Mouse (Mus musculus): ENCODE results near the gene Dph5.
A peak's percentile ranks its signal among the peaks of the same experiment; 100 is the strongest.
"Not testable (repeated sequence)": the region's sequence is repeated elsewhere in the genome, so short reads cannot be mapped to it uniquely, and the experiment has no call there.

Gene Dph5

GRCm38 (mm10) chr3:115887427-115888309, at the start of gene Dph5:
Gene Dph5, plus strand, starts transcription at chr3:115887837.
- peak; percentile 92 for DNase-seq (ENCODE audit: inconsistent ontology term)

GRCm38 (mm10) chr3:115844566-115844965, 43.1 kb upstream of the Dph5 start:
- DNase-seq (ENCODE audit: inconsistent ontology term): peak; percentile 71

GRCm38 (mm10) chr3:115845032-115845618, 42.5 kb upstream of the Dph5 start:
- no peak for DNase-seq (ENCODE audit: inconsistent ontology term)

DNA sequence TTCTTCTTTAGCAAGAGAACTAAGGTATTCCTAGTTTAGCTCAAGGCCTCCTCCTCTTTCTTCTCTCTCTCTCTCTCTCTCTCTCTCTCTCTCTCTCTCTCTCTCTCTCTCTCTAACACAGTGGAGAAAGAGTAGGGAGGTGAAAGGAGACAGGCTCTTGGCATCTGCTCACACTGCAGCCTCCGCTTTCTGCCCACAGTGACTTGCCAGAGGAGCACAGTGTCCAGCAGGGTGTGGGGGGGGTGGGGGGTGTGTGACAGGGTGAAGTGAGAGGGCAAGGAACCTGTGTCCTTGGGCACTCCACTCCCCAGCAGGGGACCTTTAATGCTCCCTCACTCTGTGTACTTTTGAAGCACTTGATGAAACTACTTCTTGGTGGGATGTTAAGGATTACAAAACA, 41.9 kb upstream of the Dph5 start:
- peak; percentile 43 for DNase-seq (ENCODE audit: inconsistent ontology term)

- no peak for DNase-seq (ENCODE audit: inconsistent ontology term)
Observed at GRCm38 (mm10) chr3:115846153-115846552, 41.5 kb upstream of the Dph5 start.

GRCm38 (mm10) chr3:115848686-115849480, 38.8 kb upstream of the Dph5 start:
- no peak for DNase-seq (ENCODE audit: inconsistent ontology term)

GRCm38 (mm10) chr3:115850946-115851345, 36.7 kb upstream of the Dph5 start:
- DNase-seq (ENCODE audit: inconsistent ontology term): no peak

GRCm38 (mm10) chr3:115854672-115855191, 32.9 kb upstream of the Dph5 start:
- DNase-seq (ENCODE audit: inconsistent ontology term): no peak

- no peak for DNase-seq (ENCODE audit: inconsistent ontology term)
Observed at GRCm38 (mm10) chr3:115855576-115855975, 32.1 kb upstream of the Dph5 start.

DNA sequence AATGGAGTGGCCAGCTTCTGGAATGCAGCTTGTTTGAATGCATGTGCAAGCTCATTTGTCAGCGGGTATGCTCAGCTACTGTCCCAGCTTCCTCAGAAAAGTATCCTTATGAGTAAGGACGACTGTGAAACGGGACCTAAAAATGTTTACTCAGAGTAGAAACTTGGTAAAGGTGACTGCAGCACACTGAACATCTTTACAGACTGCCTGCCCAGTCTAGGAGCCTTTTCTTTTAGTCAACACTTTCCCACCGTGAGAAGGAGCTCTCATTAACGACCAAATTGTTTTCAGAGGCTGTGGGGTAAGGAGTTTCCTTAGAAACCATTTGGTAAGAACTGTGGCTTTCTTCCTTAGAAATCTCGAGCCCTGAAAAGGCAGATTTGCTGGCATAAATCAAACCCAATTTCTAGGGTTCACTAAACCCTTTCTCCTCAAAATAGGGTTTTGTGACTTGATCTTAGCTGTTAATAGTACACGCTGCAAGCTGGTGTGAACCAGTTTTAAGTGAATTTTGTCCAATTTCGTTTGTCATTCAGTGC, 31.1 kb upstream of the Dph5 start:
- DNase-seq (ENCODE audit: inconsistent ontology term): peak; percentile 61

- no peak for DNase-seq (ENCODE audit: inconsistent ontology term)
Observed at GRCm38 (mm10) chr3:115857436-115857835, 30.2 kb upstream of the Dph5 start.

DNA sequence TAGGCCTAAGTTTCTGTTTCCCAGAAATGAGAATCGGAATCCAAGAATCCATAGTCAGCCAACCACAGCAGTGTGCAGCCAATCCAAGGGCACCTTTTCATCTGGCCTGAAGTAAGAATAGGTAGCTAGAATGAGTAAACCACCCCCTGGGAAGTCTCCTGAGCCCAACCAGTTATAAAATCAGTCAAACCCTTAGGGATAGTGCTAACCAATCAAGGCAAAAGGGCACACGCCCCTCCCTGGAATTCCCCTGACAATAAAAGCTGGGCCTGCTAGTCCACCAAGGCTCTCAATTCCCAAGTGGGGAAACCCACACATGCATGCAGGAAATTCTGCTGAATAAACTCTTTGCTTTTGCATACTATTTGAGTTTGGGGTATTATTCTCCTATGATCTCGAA, 28.8 kb upstream of the Dph5 start:
- DNase-seq (ENCODE audit: inconsistent ontology term): no peak

DNA sequence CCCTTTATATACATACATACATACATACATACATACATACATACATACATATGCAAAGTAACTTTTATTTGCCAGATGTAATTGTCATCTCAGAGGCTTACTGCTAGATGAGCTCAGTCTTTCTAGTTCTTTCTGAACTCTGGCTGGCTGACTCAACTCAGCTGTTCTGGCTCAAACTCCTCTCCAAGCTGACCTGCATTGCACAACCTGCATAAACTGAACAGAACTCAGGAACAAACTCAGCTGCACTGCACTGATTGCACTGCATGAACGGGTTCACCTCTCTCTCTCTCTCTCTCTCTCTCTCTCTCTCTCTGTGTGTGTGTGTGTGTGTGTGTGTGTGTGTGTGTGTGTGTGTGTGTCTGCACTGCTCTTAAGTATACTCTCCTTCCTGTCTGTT, 26.9 kb upstream of the Dph5 start:
- DNase-seq (ENCODE audit: inconsistent ontology term): not testable (repeated sequence)

- DNase-seq (ENCODE audit: inconsistent ontology term): no peak
Observed at GRCm38 (mm10) chr3:115863487-115863886, 24.1 kb upstream of the Dph5 start.

DNA sequence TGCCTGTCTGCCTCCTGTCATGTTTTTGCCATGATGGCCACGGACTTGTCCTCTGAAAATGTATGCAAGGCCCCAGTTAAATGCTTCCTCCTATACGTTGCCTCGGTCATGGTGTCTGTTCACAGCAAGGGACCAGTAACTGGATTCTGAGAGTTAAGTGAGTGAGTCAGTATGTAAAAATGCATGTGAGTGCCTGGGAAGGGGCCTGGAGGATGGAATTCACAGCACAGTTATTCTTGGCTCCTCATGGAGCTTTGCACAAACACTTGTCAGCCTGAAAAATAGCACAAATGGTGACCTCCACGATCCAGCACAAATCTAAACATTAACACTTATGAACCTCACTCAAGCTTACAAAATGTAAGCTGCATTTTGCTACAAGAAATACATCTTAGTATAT, 20.5 kb upstream of the Dph5 start:
- DNase-seq (ENCODE audit: inconsistent ontology term): peak; percentile 45

- DNase-seq (ENCODE audit: inconsistent ontology term): no peak
Observed at GRCm38 (mm10) chr3:115867901-115868300, 19.7 kb upstream of the Dph5 start.

DNA sequence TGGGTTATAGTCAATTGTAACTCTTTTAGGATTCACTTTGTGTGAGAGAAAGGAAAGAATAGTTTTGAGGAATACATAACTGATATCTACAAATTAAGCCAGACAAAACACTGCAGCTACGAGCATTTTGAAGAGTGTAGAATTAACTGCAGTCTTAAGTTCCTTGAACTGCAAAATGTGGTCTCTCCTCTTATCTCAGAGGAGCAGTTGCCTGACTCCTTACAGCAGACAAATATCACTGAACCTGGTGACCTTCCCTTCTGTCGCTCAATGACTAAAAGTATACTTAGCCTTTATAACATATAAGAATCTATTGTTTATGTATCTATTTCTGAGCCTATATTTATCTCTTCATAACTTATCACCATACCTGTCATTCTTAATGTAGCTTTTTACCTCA, 18.3 kb upstream of the Dph5 start:
- DNase-seq (ENCODE audit: inconsistent ontology term): no peak

GRCm38 (mm10) chr3:115875551-115875950, 12.1 kb upstream of the Dph5 start:
- DNase-seq (ENCODE audit: inconsistent ontology term): no peak

GRCm38 (mm10) chr3:115877133-115877532, 10.5 kb upstream of the Dph5 start:
- no peak for DNase-seq (ENCODE audit: inconsistent ontology term)

DNA sequence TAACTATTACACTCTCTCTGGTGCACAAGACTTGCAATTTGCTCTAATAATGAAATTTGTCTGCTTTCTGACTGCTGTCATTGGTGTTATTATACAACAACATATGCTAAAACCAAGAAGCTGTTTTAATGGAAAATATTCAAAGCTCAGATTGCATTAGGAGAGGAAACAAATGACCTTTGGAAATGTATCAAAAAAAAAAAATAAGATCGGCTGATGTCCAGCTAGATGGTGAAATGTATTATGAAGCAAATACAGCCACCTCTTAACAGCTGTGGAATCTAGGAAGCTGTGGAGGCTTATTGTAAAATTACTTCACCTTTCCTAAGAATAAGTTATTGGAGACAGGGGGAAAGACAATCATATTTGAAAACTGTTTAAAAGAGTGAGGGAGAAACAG, 3.6 kb upstream of the Dph5 start:
- DNase-seq (ENCODE audit: inconsistent ontology term): no peak

DNA sequence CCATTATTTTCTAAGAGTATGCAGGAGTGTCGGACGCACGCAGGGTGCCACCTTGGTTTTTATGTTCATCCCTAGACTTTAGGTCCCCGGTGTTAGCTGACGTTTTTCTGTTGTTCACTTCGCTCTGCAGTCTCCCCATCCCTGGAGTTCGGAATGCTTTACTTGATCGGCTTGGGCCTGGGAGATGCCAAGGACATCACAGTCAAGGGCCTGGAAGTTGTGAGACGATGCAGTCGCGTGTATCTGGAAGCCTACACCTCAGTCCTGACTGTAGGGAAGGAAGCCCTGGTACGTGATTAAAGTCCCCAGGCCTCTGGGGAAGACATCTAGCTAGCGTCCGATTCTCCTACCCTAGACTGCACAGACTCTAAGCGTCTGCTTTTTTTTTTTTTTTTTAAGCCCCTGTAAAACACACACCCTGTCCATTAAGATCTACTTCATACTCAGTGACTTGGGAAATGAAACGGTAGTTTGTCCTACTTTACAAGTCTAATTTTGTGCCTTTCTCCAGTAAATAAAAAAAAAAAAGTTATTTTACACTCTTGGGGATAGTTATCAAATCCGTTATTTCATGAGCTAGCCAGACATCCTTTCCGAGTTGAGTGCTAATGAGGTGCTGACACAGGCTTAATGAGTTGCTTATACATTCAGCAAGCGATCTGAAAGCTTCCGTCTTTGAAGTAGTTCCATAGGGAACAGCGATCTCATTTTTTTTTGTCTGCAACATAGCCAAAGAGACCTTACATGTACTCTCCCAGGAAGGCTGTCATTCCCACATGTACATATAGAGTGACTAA, 871 bp downstream of the Dph5 start:
- DNase-seq (ENCODE audit: inconsistent ontology term): peak; percentile 19
